In the genomic region with DNA sequence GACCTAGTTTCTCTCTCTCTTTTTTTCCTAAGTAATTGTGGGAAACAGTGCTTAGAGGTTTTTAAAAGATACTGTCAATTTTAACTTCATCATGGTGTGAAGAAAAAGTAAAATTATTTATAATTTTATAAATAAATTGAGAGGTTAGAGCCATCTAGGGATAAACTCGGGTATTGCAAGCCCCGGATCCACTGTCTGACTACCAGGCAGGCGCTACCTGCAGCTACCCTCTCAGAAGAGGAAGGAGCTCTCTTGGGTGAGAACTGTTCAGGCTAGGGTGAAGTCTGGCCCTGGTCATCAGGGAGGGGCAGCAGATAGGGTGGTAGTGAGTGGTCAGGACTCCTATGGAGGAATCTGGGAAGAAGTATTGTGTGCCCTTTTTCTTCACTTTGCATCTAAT, we compare ENCODE assay signal across 8 mouse cellular contexts.
DNase-seq lines count a peak whose midpoint lies in the region; ATAC-seq and TF ChIP-seq lines count a peak whose summit lies in the region.

No protein-coding gene starts in this region.

- H3K9me3 ChIP-seq in kidney, embryonic 16.5 days (ENCODE audit: low read length) = no peaks in the 10 kb centered on the region
- H3K9me3 ChIP-seq in lung, embryonic 16.5 days (ENCODE audit: control insufficient read depth, low read length) = no peaks in the 10 kb centered on the region

- H3K4me3 ChIP-seq in kidney, adult 2 months (ENCODE audit: insufficient read depth, low read depth, low read length) = peak overlapping the region; percentile 33; the same call in 1 of the 2 replicates
- no peak overlapping the region for H3K4me3 ChIP-seq in kidney, embryonic 16.5 days (ENCODE audit: low read length)
- H3K4me3 ChIP-seq in lung, embryonic 16.5 days (ENCODE audit: low read length) = no peak overlapping the region

- no peak for TF ChIP-seq POLR2A in kidney, adult 2 months (IDR thresholded peaks at IDR 0.05; ENCODE audit: low read depth, low read length)

- peak; percentile 51 for DNase-seq in adrenal gland, postnatal 14 days
- DNase-seq in adrenal gland, adult 8-10 months = no peak
- DNase-seq in kidney, adult 2 months = peak; percentile 77
- peak; percentile 47 for DNase-seq in 416B (ENCODE audit: low read depth)
- peak; percentile 48 for DNase-seq in cerebellum, adult 9-10 months
- DNase-seq in ovary, adult 18-20 months (ENCODE audit: low spot score) = no peak

- TF ChIP-seq CTCF in kidney, adult 2 months (conservative IDR thresholded peaks at IDR 0.05; ENCODE audit: insufficient read depth, insufficient read length, low read depth, low read length) = peak; percentile 47

- peak overlapping the region; percentile 72; the same call in 1 of the 2 replicates for H3K27ac ChIP-seq in kidney, adult 2 months (ENCODE audit: insufficient read depth, low read depth, low read length)
- H3K27ac ChIP-seq in kidney, embryonic 16.5 days (ENCODE audit: low read length) = no peak overlapping the region
- H3K27ac ChIP-seq in lung, embryonic 16.5 days (ENCODE audit: low read length) = no peak overlapping the region

- 13% methylated on average over 3 of the region's 3 CpGs for WGBS in kidney, adult 2 months
- WGBS in kidney, embryonic 16.5 days = 29% methylated on average over 3 of the region's 3 CpGs
- 13% methylated on average over 3 of the region's 3 CpGs for WGBS in lung, embryonic 16.5 days

- peaks cover 15% of the 10 kb centered on the region for H3K4me1 ChIP-seq in kidney, adult 2 months (ENCODE audit: control insufficient read depth, insufficient read depth, low read length)
- peaks cover 10% of the 10 kb centered on the region; the same call in 1 of the 2 replicates for H3K4me1 ChIP-seq in kidney, embryonic 16.5 days (ENCODE audit: insufficient read depth, low read length)
- no peaks in the 10 kb centered on the region for H3K4me1 ChIP-seq in lung, embryonic 16.5 days (replicated peaks; ENCODE audit: control insufficient read depth, insufficient read depth, low read length)

- no peak for ATAC-seq in kidney, embryonic 16.5 days (ENCODE audit: low FRiP score, low TSS enrichment)
- ATAC-seq in lung, embryonic 16.5 days (ENCODE audit: low read depth) = 0 out of 2 replicates have a peak, but pooled peaks have one; percentile 38

- H3K27me3 ChIP-seq in kidney, adult 2 months (replicated peaks; ENCODE audit: control insufficient read depth, insufficient read depth, low read length) = no peaks in the 10 kb centered on the region
- no peaks in the 10 kb centered on the region for H3K27me3 ChIP-seq in kidney, embryonic 16.5 days (ENCODE audit: insufficient read depth, low read length)
- no peaks in the 10 kb centered on the region for H3K27me3 ChIP-seq in lung, embryonic 16.5 days (ENCODE audit: control insufficient read depth, insufficient read depth, low read depth, low read length)

- no peak overlapping the region for H3K4me2 ChIP-seq in kidney, embryonic 16.5 days (replicated peaks; ENCODE audit: low read depth, low read length)
- no peak overlapping the region for H3K4me2 ChIP-seq in lung, embryonic 16.5 days (ENCODE audit: low read depth, low read length)

- H3K36me3 ChIP-seq in kidney, adult 2 months (ENCODE audit: control insufficient read depth, insufficient read depth, low read length) = no peaks in the 10 kb centered on the region
- no peaks in the 10 kb centered on the region for H3K36me3 ChIP-seq in kidney, embryonic 16.5 days (ENCODE audit: insufficient read depth, low read length)
- H3K36me3 ChIP-seq in lung, embryonic 16.5 days (ENCODE audit: control insufficient read depth, insufficient read depth, low read length) = no peaks in the 10 kb centered on the region

- no peak overlapping the region for H3K9ac ChIP-seq in kidney, embryonic 16.5 days (replicated peaks; ENCODE audit: low read length)
- H3K9ac ChIP-seq in lung, embryonic 16.5 days (ENCODE audit: low read length) = no peak overlapping the region

Comparison
In these comparisons a context has a peak if more than half of its experiments do, and no peak if none do; other contexts are left out.
1. DNase-seq: peak in adrenal gland, postnatal 14 days (single experiment), kidney, adult 2 months (single experiment), 416B (single experiment) and cerebellum, adult 9-10 months (single experiment); none in adrenal gland, adult 8-10 months (single experiment) and ovary, adult 18-20 months (single experiment).